In genomic region chr15:84924781-84925315, GRCm38 (mm10) we compare ENCODE assay signal across 8 mouse cellular contexts. TPM values are rescaled to one million over a fixed set of nuclear protein-coding genes. Genes with fewer than 3 reads are reported as not detected.
DNase-seq lines count a peak whose midpoint lies in the region; ATAC-seq lines count a peak whose summit lies in the region.

No protein-coding gene starts in this region.

- peak overlapping the region; percentile 97 for H3K9ac ChIP-seq in midbrain, embryonic 13.5 days (replicated peaks)

- peaks cover 5% of the 10 kb centered on the region; the same call in 1 of the 2 replicates for H3K27me3 ChIP-seq in midbrain, embryonic 13.5 days

- H3K4me3 ChIP-seq in brown adipose tissue, adult 24 weeks (ENCODE audit: insufficient read depth, low read depth, low read length): peak overlapping the region; percentile 37
- H3K4me3 ChIP-seq in midbrain, embryonic 13.5 days (replicated peaks): peak overlapping the region; percentile 97

- no peaks in the 10 kb centered on the region for H3K9me3 ChIP-seq in midbrain, embryonic 13.5 days

- H3K4me2 ChIP-seq in midbrain, embryonic 13.5 days (replicated peaks): peak overlapping the region; percentile 94

- peaks cover 3% of the 10 kb centered on the region; the same call in 1 of the 2 replicates for H3K4me1 ChIP-seq in brown adipose tissue, adult 24 weeks (ENCODE audit: control insufficient read depth, insufficient read depth, insufficient read length, low read length)
- peaks cover 31% of the 10 kb centered on the region for H3K4me1 ChIP-seq in midbrain, embryonic 13.5 days (replicated peaks)

- H3K36me3 ChIP-seq in midbrain, embryonic 13.5 days: peaks cover 27% of the 10 kb centered on the region

- 5% methylated on average over 9 of the region's 9 CpGs for WGBS in large intestine, adult 2 months
- 15% methylated on average over 9 of the region's 9 CpGs for WGBS in midbrain, embryonic 13.5 days

- no peak for ATAC-seq in midbrain, embryonic 13.5 days

- peak; percentile 46 for DNase-seq in layer of hippocampus, adult 11-12 months (ENCODE audit: low spot score)
- DNase-seq in layer of hippocampus, postnatal 25 days (ENCODE audit: extremely low spot score in 1 of 2, low spot score in 1 of 2): no peak
- DNase-seq in forelimb bud, embryonic 11.5 days (ENCODE audit: low read depth, low spot score): peak; percentile 64
- DNase-seq in large intestine, adult 2 months (ENCODE audit: low read depth, low spot score): peak; percentile 32
- DNase-seq in urinary bladder, adult 18-20 months (ENCODE audit: low spot score in 2 of 2): no peak
- no peak for DNase-seq in gastrocnemius, postnatal 4 days (ENCODE audit: low spot score in 2 of 2)

- H3K27ac ChIP-seq in brown adipose tissue, adult 24 weeks (replicated peaks; ENCODE audit: low read depth, low read length): no peak overlapping the region
- no peak overlapping the region for H3K27ac ChIP-seq in midbrain, embryonic 13.5 days

RNA-seq across cellular contexts. Expression of gene Nup50, which starts 1.6 kb away (rescaled TPM):
- total RNA-seq in layer of hippocampus, postnatal 25 days (2021): 10 to 100 TPM; 31.0 to 32.5 TPM
- polyA plus RNA-seq in brown adipose tissue, adult 24 weeks (2012; ENCODE audit: insufficient read depth, insufficient read length, missing spikeins): 9.8 and 11.6 TPM in 2 replicates
- polyA plus RNA-seq in large intestine, adult 2 months (2012; rRNA removed): 11.1 and 12.0 TPM in 2 replicates
- polyA plus RNA-seq in midbrain, embryonic 13.5 days (2015; fragmentation: Nextera tagmentation; extraction: Ambion mirVana): 37.3 and 39.4 TPM in 2 replicates
- 10 to 100 TPM; 21.0 to 23.5 TPM for total RNA-seq in gastrocnemius, postnatal 4 days (2021)

RNA-seq across cellular contexts. Expression of gene Gm29666, which starts 5.0 kb away (rescaled TPM):
- total RNA-seq in layer of hippocampus, postnatal 25 days (2021): 1 to 10 TPM in 1 of 2 experiments, under 1 TPM in 1; 0.89 to 1.6 TPM
- not detected in 2 replicates for polyA plus RNA-seq in brown adipose tissue, adult 24 weeks (2012; ENCODE audit: insufficient read depth, insufficient read length, missing spikeins)
- 0.16 and 0.29 TPM in 2 replicates for polyA plus RNA-seq in large intestine, adult 2 months (2012; rRNA removed)
- polyA plus RNA-seq in midbrain, embryonic 13.5 days (2015; fragmentation: Nextera tagmentation; extraction: Ambion mirVana): 0.71 and 0.87 TPM in 2 replicates
- under 1 TPM; 0.22 to 0.29 TPM for total RNA-seq in gastrocnemius, postnatal 4 days (2021)

Comparison
In these comparisons a context has a peak if more than half of its experiments do, and no peak if none do; other contexts are left out.
1. DNase-seq: peak in layer of hippocampus, adult 11-12 months (single experiment), forelimb bud, embryonic 11.5 days (single experiment) and large intestine, adult 2 months (single experiment); none in layer of hippocampus, postnatal 25 days (0 of 2), urinary bladder, adult 18-20 months (0 of 2) and gastrocnemius, postnatal 4 days (0 of 2).